Mouse (Mus musculus) forebrain, embryonic 13.5 days (tissue): ENCODE measurements around the gene Ly9. TPM values are rescaled to one million over a fixed set of nuclear protein-coding genes. Genes with fewer than 3 reads are reported as not detected.

Experiments
- ATAC-seq: fragments of 200-750 bp; cut with Nextera tagmentation; 2 replicates; pipeline ENCODE4 v1.8.0; 2017
- H3K27ac ChIP-seq: fragments of 300-500 bp; sonication (generic); 2 replicates; pipeline ENCODE4 v1.5.1; 2015; ENCODE audit warnings: inconsistent platforms, mild to moderate bottlenecking, moderate library complexity
- H3K27me3 ChIP-seq: fragments of 300-500 bp; sonication (generic); 2 replicates; pipeline ENCODE4 v1.6.1; 2015; ENCODE audit warnings: mild to moderate bottlenecking, inconsistent platforms
- H3K36me3 ChIP-seq: fragments of 300-500 bp; sonication (generic); 2 replicates; pipeline ENCODE4 v1.6.1; 2015; ENCODE audit warnings: mild to moderate bottlenecking, inconsistent platforms; ENCODE audit not compliant: poor library complexity, severe bottlenecking
- H3K4me1 ChIP-seq: fragments of 300-500 bp; sonication (generic); 2 replicates; pipeline ENCODE4 v1.6.1; 2015; ENCODE audit warnings: inconsistent platforms
- H3K4me2 ChIP-seq: fragments of 300-500 bp; sonication (generic); 2 replicates; pipeline ENCODE4 v1.6.1; 2015; ENCODE audit warnings: inconsistent platforms, mild to moderate bottlenecking, moderate library complexity
- H3K4me3 ChIP-seq: fragments of 300-500 bp; sonication (generic); 2 replicates; pipeline ENCODE4 v1.5.1; 2015; ENCODE audit warnings: mild to moderate bottlenecking, inconsistent platforms
- H3K9ac ChIP-seq: fragments of 300-500 bp; sonication (generic); 2 replicates; pipeline ENCODE4 v1.6.1; 2015; ENCODE audit warnings: mild to moderate bottlenecking, inconsistent platforms
- H3K9me3 ChIP-seq: fragments of 300-500 bp; sonication (generic); replicated peaks from 2 replicates; pipeline ENCODE4 v1.6.1; 2016; ENCODE audit warnings: inconsistent platforms
- WGBS: fragments of 180-500 bp; shearing (Covaris S2); methylation state at CpG from one replicate; pipeline ENCODE4 v1.1.7; 2015; 5-methylcytosine and 5-hydroxymethylcytosine counted together
- polyA plus RNA-seq: library from polyadenylated mRNA; unstranded; fragments of >200 nt; fragmentation: Nextera tagmentation; extraction: Ambion mirVana; gene quantifications from 2 replicates; pipeline ENCODE4 v1.2.1, GENCODE M21; 2015

Gene Ly9
- 0.08 TPM in 1 of 2 replicates, not detected in the other for polyA plus RNA-seq

GRCm38 (mm10) chr1:171607176-171607575 lies at the start of gene Ly9:
TSS of gene Ly9 (minus strand) at chr1:171607410.
- Histone ChIP-seq H3K4me1 (no peaks in the 10 kb centered on the region), H3K27me3 (no peaks in the 10 kb centered on the region)
- 86% methylated on average over 9 of the region's 9 CpGs for WGBS

GRCm38 (mm10) chr1:171652734-171653133 lies 45.5 kb upstream of the Ly9 start, which contains the start of gene Slamf7:
TSS of gene Slamf7 (minus strand) at chr1:171653035.
- Histone ChIP-seq H3K9me3 (no peaks in the 10 kb centered on the region), H3K27ac (no peak within 1 kb of the TSS), H3K4me2 (no peak within 1 kb of the TSS), H3K4me3 (no peak within 1 kb of the TSS), H3K36me3 (no peaks in the 10 kb centered on the region), H3K9ac (no peak within 1 kb of the TSS), H3K27me3 (no peaks in the 10 kb centered on the region), H3K4me1 (no peaks in the 10 kb centered on the region)
- 94% methylated on average over 5 of the region's 5 CpGs for WGBS
- no peak for ATAC-seq

More at GRCm38 (mm10) chr1:171607176-171607575, at the start of gene Ly9:
- Histone ChIP-seq H3K9me3 (no peaks in the 10 kb centered on the region), H3K36me3 (no peaks in the 10 kb centered on the region), H3K4me3 (no peak within 1 kb of the TSS), H3K4me2 (no peak within 1 kb of the TSS), H3K27ac (no peak within 1 kb of the TSS), H3K9ac (no peak within 1 kb of the TSS)
- ATAC-seq = no peak

GRCm38 (mm10) chr1:171648840-171649239 lies 41.6 kb upstream of the Ly9 start:
- Histone ChIP-seq H3K27ac (no peak overlapping the region), H3K4me1 (no peaks in the 10 kb centered on the region), H3K36me3 (no peaks in the 10 kb centered on the region), H3K9ac (no peak overlapping the region), H3K27me3 (no peaks in the 10 kb centered on the region), H3K9me3 (no peaks in the 10 kb centered on the region), H3K4me3 (no peak overlapping the region), H3K4me2 (no peak overlapping the region)
- ATAC-seq = no peak
- WGBS = 83% methylated on average over 8 of the region's 8 CpGs

GRCm38 (mm10) chr1:171647716-171648115 lies 40.5 kb upstream of the Ly9 start:
- no peak overlapping the region for H3K9ac ChIP-seq
- H3K9me3 ChIP-seq = no peaks in the 10 kb centered on the region
- no peaks in the 10 kb centered on the region for H3K36me3 ChIP-seq
- H3K27me3 ChIP-seq = no peaks in the 10 kb centered on the region
- H3K4me1 ChIP-seq = no peaks in the 10 kb centered on the region
- H3K4me2 ChIP-seq = no peak overlapping the region
- 86% methylated on average over 5 of the region's 5 CpGs for WGBS
- no peak overlapping the region for H3K27ac ChIP-seq
- ATAC-seq = no peak
- no peak overlapping the region for H3K4me3 ChIP-seq

GRCm38 (mm10) chr1:171646429-171646940 lies 39.3 kb upstream of the Ly9 start:
- no peak overlapping the region for H3K27ac ChIP-seq
- no peaks in the 10 kb centered on the region for H3K36me3 ChIP-seq
- no peak overlapping the region for H3K4me2 ChIP-seq
- no peaks in the 10 kb centered on the region for H3K27me3 ChIP-seq
- H3K9me3 ChIP-seq = no peaks in the 10 kb centered on the region
- H3K4me3 ChIP-seq = no peak overlapping the region
- ATAC-seq = no peak
- no peaks in the 10 kb centered on the region for H3K4me1 ChIP-seq
- WGBS = 75% methylated on average over 5 of the region's 5 CpGs
- no peak overlapping the region for H3K9ac ChIP-seq

- H3K9me3 ChIP-seq = no peaks in the 10 kb centered on the region
- H3K4me3 ChIP-seq = no peak overlapping the region
- WGBS = 83% methylated on average over 7 of the region's 7 CpGs
- no peaks in the 10 kb centered on the region for H3K27me3 ChIP-seq
- no peak for ATAC-seq
- no peaks in the 10 kb centered on the region for H3K36me3 ChIP-seq
- H3K9ac ChIP-seq = no peak overlapping the region
- H3K4me1 ChIP-seq = no peaks in the 10 kb centered on the region
- no peak overlapping the region for H3K27ac ChIP-seq
- H3K4me2 ChIP-seq = no peak overlapping the region
These were observed 36.4 kb upstream of the Ly9 start for GRCm38 (mm10) chr1:171643612-171644011.

- 90% methylated on average over 6 of the region's 6 CpGs for WGBS
These were observed 33.6 kb upstream of the Ly9 start for GRCm38 (mm10) chr1:171640796-171641195.

GRCm38 (mm10) chr1:171638686-171639085 lies 31.5 kb upstream of the Ly9 start:
- Histone ChIP-seq H3K27me3 (no peaks in the 10 kb centered on the region), H3K36me3 (no peaks in the 10 kb centered on the region), H3K9me3 (no peaks in the 10 kb centered on the region), H3K4me3 (no peak overlapping the region), H3K4me1 (no peaks in the 10 kb centered on the region), H3K4me2 (no peak overlapping the region), H3K9ac (no peak overlapping the region), H3K27ac (no peak overlapping the region)
- no peak for ATAC-seq
- 82% methylated on average over 2 of the region's 2 CpGs for WGBS

More at GRCm38 (mm10) chr1:171640796-171641195, 33.6 kb upstream of the Ly9 start:
- ATAC-seq = no peak
- Histone ChIP-seq H3K36me3 (no peaks in the 10 kb centered on the region), H3K4me2 (no peak overlapping the region), H3K4me3 (no peak overlapping the region), H3K27me3 (no peaks in the 10 kb centered on the region), H3K9me3 (no peaks in the 10 kb centered on the region), H3K4me1 (no peaks in the 10 kb centered on the region), H3K9ac (no peak overlapping the region), H3K27ac (no peak overlapping the region)

GRCm38 (mm10) chr1:171637101-171637500 lies 29.9 kb upstream of the Ly9 start:
- 90% methylated on average over 8 of the region's 8 CpGs for WGBS
- no peaks in the 10 kb centered on the region for H3K4me1 ChIP-seq
- no peak overlapping the region for H3K27ac ChIP-seq
- no peaks in the 10 kb centered on the region for H3K36me3 ChIP-seq
- H3K9me3 ChIP-seq = no peaks in the 10 kb centered on the region
- no peaks in the 10 kb centered on the region for H3K27me3 ChIP-seq
- no peak overlapping the region for H3K9ac ChIP-seq
- no peak overlapping the region for H3K4me3 ChIP-seq
- no peak overlapping the region for H3K4me2 ChIP-seq
- ATAC-seq = no peak

GRCm38 (mm10) chr1:171635696-171636095 lies 28.5 kb upstream of the Ly9 start:
- no peak overlapping the region for H3K9ac ChIP-seq
- no peaks in the 10 kb centered on the region for H3K4me1 ChIP-seq
- H3K9me3 ChIP-seq = no peaks in the 10 kb centered on the region
- ATAC-seq = no peak
- no peak overlapping the region for H3K27ac ChIP-seq
- 68% methylated on average over 6 of the region's 6 CpGs for WGBS
- no peak overlapping the region for H3K4me3 ChIP-seq
- H3K4me2 ChIP-seq = no peak overlapping the region
- H3K27me3 ChIP-seq = no peaks in the 10 kb centered on the region
- no peaks in the 10 kb centered on the region for H3K36me3 ChIP-seq

- Histone ChIP-seq H3K4me1 (no peaks in the 10 kb centered on the region), H3K27me3 (no peaks in the 10 kb centered on the region), H3K36me3 (no peaks in the 10 kb centered on the region), H3K9me3 (no peaks in the 10 kb centered on the region), H3K27ac (no peak overlapping the region), H3K4me2 (no peak overlapping the region), H3K4me3 (no peak overlapping the region), H3K9ac (no peak overlapping the region)
- 65% methylated on average over 2 of the region's 2 CpGs for WGBS
- ATAC-seq = peak; percentile 61; the same call in 1 of the 2 replicates
These were observed 24.2 kb upstream of the Ly9 start for GRCm38 (mm10) chr1:171631447-171631846.

- no peak overlapping the region for H3K4me3 ChIP-seq
- H3K9me3 ChIP-seq = no peaks in the 10 kb centered on the region
- no peaks in the 10 kb centered on the region for H3K27me3 ChIP-seq
- ATAC-seq = peak; percentile 53; the same call in 1 of the 2 replicates
- no peaks in the 10 kb centered on the region for H3K36me3 ChIP-seq
- no peak overlapping the region for H3K4me2 ChIP-seq
- 67% methylated on average over 4 of the region's 4 CpGs for WGBS
- H3K4me1 ChIP-seq = no peaks in the 10 kb centered on the region
- no peak overlapping the region for H3K27ac ChIP-seq
- no peak overlapping the region for H3K9ac ChIP-seq
These were observed 23.7 kb upstream of the Ly9 start for GRCm38 (mm10) chr1:171630912-171631311.

- no peak overlapping the region for H3K27ac ChIP-seq
- 88% methylated on average over 7 of the region's 7 CpGs for WGBS
These were observed 22.8 kb upstream of the Ly9 start for GRCm38 (mm10) chr1:171630041-171630440.

More at GRCm38 (mm10) chr1:171630041-171630440, 22.8 kb upstream of the Ly9 start:
- Histone ChIP-seq H3K27me3 (no peaks in the 10 kb centered on the region), H3K9ac (no peak overlapping the region), H3K9me3 (no peaks in the 10 kb centered on the region), H3K4me1 (no peaks in the 10 kb centered on the region), H3K36me3 (no peaks in the 10 kb centered on the region), H3K4me2 (no peak overlapping the region), H3K4me3 (no peak overlapping the region)
- no peak for ATAC-seq
